Mouse (Mus musculus): Measurements from ENCODE around the gene Vps54. TPM values are rescaled to one million over a fixed set of nuclear protein-coding genes. Genes with fewer than 3 reads are reported as not detected.
"Not testable (repeated sequence)": the region's sequence is repeated elsewhere in the genome, so short reads cannot be mapped to it uniquely, and the experiment has no call there.

The Vps54 gene
- polyA plus RNA-seq, 1 experiment from 2014 or later, result 13.4 TPM

DNA sequence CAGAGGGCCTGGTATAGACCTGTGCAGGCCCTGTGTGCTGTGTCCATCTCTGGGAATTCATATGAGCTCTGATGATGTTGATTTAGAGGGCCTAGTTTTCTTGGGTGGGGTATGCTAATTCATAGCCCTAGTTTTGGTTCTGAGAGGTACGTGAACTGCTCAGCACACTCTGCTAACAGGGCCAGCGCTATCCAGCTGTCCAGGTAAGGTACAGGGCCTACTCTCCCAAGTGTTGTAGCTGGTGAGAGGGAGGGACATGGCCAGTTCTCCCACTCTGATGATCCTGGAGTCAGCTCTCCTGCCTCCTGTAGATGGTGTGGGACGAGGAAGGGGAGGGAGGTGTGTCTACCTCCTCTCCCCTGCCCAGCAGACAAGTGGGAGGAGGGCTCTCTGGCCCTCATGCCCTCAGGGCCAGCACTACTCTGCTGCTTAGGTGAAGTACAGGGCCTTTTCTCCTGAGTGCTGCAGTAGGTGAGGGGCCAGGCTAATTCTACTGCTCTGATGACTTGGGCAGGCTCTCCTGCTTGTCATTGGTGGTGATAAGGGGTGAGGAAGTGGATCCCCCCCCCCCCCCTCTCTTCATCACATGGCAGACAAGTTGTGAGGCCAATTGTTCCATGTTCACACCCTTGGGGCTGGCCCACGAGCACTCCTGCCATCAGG is 8.3 kb downstream of the Vps54 start:
- H3K4me2 ChIP-seq (replicated peaks), result no peak overlapping the region
- WGBS, result 87% methylated on average over 4 of the region's 4 CpGs
- no peak for ATAC-seq (ENCODE audit: insufficient number of reproducible peaks, low FRiP score, low TSS enrichment, low read depth)

DNA sequence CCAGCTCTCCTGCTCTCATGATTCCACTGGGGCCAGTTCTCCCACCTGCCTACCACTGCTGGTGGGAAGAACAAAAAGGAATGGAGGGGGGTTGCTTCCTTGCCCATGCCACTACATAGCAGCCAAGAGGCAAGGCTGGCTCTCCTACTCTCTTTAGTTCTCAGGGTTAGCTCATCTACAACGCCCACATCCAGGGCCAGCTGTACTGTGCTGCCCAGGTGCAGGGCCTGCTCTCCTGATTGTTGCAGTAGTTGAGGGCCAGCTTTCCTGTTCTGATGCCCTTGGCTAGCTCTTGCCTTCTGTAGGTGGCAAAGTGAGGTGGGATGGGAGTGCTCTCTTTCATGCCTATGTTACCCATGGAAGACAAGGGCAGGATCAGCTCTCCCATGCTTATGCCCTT is 8.9 kb downstream of the Vps54 start:
- H3K9ac ChIP-seq, result no peak overlapping the region
- WGBS, result 96% methylated on average over 1 of the region's 1 CpGs

More for the DNA sequence above, 8.3 kb downstream of the Vps54 start:
- no peaks in the 10 kb centered on the region for H3K36me3 ChIP-seq
- no peak overlapping the region for H3K4me3 ChIP-seq (replicated peaks)
- no peak overlapping the region for H3K9ac ChIP-seq
- no peaks in the 10 kb centered on the region for H3K27me3 ChIP-seq
- H3K9me3 ChIP-seq (replicated peaks), result no peaks in the 10 kb centered on the region
- H3K27ac ChIP-seq (replicated peaks), result no peak overlapping the region
- no peaks in the 10 kb centered on the region for H3K4me1 ChIP-seq

DNA sequence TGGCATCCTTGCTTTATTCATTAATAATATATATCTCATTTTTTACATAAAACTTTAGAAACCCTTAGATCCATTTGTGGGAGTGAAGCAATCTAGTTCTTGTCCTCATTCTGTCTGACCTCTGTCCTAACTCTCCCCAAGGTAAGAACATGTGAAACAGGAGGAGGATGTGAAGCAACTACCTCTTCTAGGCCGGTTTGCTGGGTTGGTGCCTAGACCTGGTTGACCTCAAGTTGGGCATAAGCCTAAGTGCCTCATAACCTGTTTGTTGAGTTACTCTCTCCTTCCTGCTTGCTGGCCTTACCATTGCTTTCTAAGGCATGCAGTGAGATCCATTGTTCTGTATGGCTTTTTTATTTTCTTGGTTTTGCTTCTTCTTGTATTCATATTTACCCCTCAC is 11.3 kb downstream of the Vps54 start:
- Histone ChIP-seq H3K36me3 (no peaks in the 10 kb centered on the region), H3K9ac (no peak overlapping the region), H3K27me3 (no peaks in the 10 kb centered on the region), H3K4me1 (no peaks in the 10 kb centered on the region), H3K4me2 (replicated peaks) (no peak overlapping the region), H3K4me3 (replicated peaks) (no peak overlapping the region), H3K27ac (replicated peaks) (no peak overlapping the region), H3K9me3 (replicated peaks) (no peaks in the 10 kb centered on the region)
- no peak for ATAC-seq (ENCODE audit: insufficient number of reproducible peaks, low FRiP score, low TSS enrichment, low read depth)
- 79% methylated on average over 1 of the region's 1 CpGs for WGBS

More for the DNA sequence above, 8.9 kb downstream of the Vps54 start:
- Histone ChIP-seq H3K4me3 (replicated peaks) (no peak overlapping the region), H3K27ac (replicated peaks) (no peak overlapping the region), H3K4me1 (no peaks in the 10 kb centered on the region), H3K36me3 (no peaks in the 10 kb centered on the region), H3K9me3 (replicated peaks) (no peaks in the 10 kb centered on the region), H3K27me3 (no peaks in the 10 kb centered on the region), H3K4me2 (replicated peaks) (no peak overlapping the region)
- no peak for ATAC-seq (ENCODE audit: insufficient number of reproducible peaks, low FRiP score, low TSS enrichment, low read depth)

DNA sequence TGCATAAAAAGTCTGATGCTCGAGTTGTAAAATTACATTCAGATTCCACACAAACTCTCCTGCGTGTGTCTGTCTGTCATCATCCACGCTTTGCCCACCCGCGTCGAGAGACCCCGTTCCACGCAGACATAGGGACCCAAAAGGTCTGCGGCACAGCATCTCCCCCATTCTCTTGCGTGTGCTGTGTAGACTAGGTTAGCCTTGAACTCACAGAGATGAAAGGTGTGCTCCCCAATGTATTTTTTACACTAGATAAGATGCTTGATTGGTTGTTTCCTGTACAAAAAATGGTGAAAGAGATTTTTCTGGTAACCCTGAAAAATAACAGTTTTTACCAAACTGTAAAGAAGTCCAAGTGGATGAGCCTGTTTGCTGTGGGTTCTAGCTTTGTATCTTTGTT is 19.5 kb downstream of the Vps54 start:
- not testable (repeated sequence) for H3K4me1 ChIP-seq; H3K9ac ChIP-seq; ATAC-seq (ENCODE audit: insufficient number of reproducible peaks, low FRiP score, low TSS enrichment, low read depth); H3K27me3 ChIP-seq; H3K4me3 ChIP-seq (replicated peaks); H3K9me3 ChIP-seq (replicated peaks); H3K27ac ChIP-seq (replicated peaks); H3K4me2 ChIP-seq (replicated peaks); H3K36me3 ChIP-seq
- 97% methylated on average over 10 of the region's 10 CpGs for WGBS

DNA sequence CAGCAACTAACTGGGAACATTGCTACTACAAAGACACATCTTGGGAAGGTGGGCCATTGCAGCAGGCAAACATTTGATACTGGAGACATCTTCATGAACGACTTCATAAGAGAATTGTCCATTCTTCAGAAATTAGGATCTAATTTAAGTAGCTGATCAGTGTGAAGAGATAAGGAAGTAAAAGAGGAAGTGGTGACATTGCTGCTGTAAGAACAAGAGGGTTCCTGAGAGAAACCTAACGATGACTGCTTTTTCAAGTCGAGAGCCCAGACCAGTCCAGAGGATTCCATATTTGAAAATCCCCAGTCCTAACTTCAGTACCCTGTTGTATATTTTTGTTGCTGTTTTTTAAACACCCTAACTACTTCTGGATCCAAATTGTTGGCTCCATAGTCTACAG is 26.3 kb downstream of the Vps54 start:
- H3K4me2 ChIP-seq (replicated peaks), result no peak overlapping the region
- H3K9me3 ChIP-seq (replicated peaks), result no peaks in the 10 kb centered on the region
- H3K4me3 ChIP-seq (replicated peaks), result no peak overlapping the region
- no peaks in the 10 kb centered on the region for H3K4me1 ChIP-seq
- ATAC-seq (ENCODE audit: insufficient number of reproducible peaks, low FRiP score, low TSS enrichment, low read depth), result no peak
- no peak overlapping the region for H3K9ac ChIP-seq
- 81% methylated on average over 3 of the region's 3 CpGs for WGBS
- peaks cover 25% of the 10 kb centered on the region for H3K36me3 ChIP-seq
- H3K27me3 ChIP-seq, result no peaks in the 10 kb centered on the region
- no peak overlapping the region for H3K27ac ChIP-seq (replicated peaks)

DNA sequence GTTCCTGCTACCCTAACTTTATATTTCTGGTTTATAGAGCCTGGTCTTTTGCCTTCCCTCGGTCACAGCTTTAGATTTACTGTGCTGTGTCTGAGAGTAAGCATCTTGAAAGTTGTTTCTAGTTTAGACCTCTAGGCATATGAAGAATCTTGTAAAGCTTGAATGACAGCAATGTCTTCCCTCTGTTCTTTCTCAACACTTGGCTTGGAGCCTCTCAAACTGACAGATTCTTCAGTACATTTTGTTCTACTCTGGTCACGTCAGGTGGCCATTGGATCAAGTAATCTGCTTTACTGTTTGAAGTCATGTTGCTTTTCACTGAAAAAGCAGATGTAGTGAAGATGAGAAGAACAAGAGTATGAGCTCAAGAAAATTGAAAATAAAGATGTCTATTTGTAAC is 37.1 kb downstream of the Vps54 start:
- H3K9ac ChIP-seq, result no peak overlapping the region
- H3K36me3 ChIP-seq, result peaks cover 9% of the 10 kb centered on the region; the same call in 1 of the 2 replicates
- no peaks in the 10 kb centered on the region for H3K27me3 ChIP-seq
- H3K4me1 ChIP-seq, result no peaks in the 10 kb centered on the region
- H3K27ac ChIP-seq (replicated peaks), result no peak overlapping the region
- no peak overlapping the region for H3K4me3 ChIP-seq (replicated peaks)
- no peak overlapping the region for H3K4me2 ChIP-seq (replicated peaks)
- no peaks in the 10 kb centered on the region for H3K9me3 ChIP-seq (replicated peaks)
- 77% methylated on average over 2 of the region's 2 CpGs for WGBS
- no peak for ATAC-seq (ENCODE audit: insufficient number of reproducible peaks, low FRiP score, low TSS enrichment, low read depth)

DNA sequence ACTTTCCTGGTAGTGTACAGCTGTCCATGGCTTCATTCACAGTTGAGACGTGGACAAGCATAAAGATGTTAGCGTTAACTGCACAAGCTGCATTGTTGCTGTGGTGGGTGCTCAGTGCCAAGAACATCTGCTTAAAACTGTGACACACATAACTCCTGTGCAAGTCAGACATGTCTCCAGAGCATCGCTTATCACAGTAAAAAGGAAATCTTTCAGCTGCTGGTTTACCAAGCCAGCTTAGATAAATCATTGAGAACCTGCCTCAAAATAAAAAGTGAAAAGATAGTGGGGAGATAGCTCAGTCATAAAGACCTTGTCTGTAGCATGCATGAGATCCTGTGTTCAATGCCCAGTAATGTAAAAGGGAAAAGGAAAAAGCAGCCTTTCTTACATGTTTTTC is 47.3 kb downstream of the Vps54 start:
- no peak overlapping the region for H3K4me3 ChIP-seq (replicated peaks)
- H3K36me3 ChIP-seq, result no peaks in the 10 kb centered on the region
- no peak overlapping the region for H3K9ac ChIP-seq
- H3K9me3 ChIP-seq (replicated peaks), result no peaks in the 10 kb centered on the region
- WGBS, result 74% methylated on average over 3 of the region's 3 CpGs
- no peaks in the 10 kb centered on the region for H3K27me3 ChIP-seq
- no peak overlapping the region for H3K27ac ChIP-seq (replicated peaks)
- no peaks in the 10 kb centered on the region for H3K4me1 ChIP-seq
- H3K4me2 ChIP-seq (replicated peaks), result no peak overlapping the region
- ATAC-seq (ENCODE audit: insufficient number of reproducible peaks, low FRiP score, low TSS enrichment, low read depth), result no peak

DNA sequence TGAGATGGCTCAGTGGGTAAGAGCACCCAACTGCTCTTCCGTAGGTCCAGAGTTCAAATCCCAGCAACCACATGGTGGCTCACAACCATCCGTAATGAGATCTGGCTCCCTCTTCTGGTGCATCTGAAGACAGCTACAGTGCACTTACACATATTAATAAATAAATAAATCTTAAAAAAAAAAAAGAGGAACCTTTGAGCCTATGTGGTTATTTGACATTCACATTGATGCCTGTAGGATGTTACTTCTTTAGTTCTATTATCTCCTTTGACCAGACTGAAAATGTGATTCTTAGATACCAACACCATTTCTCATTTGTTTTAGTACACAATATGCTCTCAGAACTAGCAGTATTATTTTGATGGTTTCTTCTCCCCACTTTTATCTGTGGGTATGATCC is 49.1 kb downstream of the Vps54 start:
- H3K9ac ChIP-seq; H3K4me1 ChIP-seq; H3K27ac ChIP-seq (replicated peaks); H3K27me3 ChIP-seq; H3K36me3 ChIP-seq; H3K9me3 ChIP-seq (replicated peaks); H3K4me3 ChIP-seq (replicated peaks); H3K4me2 ChIP-seq (replicated peaks); ATAC-seq (ENCODE audit: insufficient number of reproducible peaks, low FRiP score, low TSS enrichment, low read depth): not testable (repeated sequence)
- WGBS, result 95% methylated on average over 2 of the region's 2 CpGs

DNA sequence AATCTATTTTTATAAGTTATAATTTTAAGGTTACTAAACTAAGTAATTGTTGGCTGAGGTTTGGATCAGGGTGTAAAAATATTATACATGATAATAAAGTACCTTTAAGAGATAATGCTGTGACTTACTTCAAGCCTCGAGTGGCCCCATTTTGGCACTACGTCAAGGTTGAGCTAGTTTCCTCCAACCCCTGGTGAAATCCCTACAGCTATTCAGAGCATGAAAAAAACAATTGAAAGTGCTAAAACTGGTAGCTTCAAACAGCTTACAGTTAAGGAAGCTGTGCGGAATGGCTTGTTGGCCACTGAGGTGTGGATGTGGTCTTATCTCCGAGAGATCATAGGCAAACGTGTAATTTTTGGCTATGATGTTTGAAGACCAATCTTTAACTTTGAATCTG is 56.4 kb downstream of the Vps54 start:
- Histone ChIP-seq H3K27me3 (no peaks in the 10 kb centered on the region), H3K4me2 (replicated peaks) (no peak overlapping the region), H3K9me3 (replicated peaks) (no peaks in the 10 kb centered on the region), H3K4me1 (no peaks in the 10 kb centered on the region), H3K4me3 (replicated peaks) (no peak overlapping the region), H3K36me3 (peaks cover 17% of the 10 kb centered on the region), H3K27ac (replicated peaks) (no peak overlapping the region), H3K9ac (no peak overlapping the region)
- WGBS, result 87% methylated on average over 5 of the region's 5 CpGs
- no peak for ATAC-seq (ENCODE audit: insufficient number of reproducible peaks, low FRiP score, low TSS enrichment, low read depth)

DNA sequence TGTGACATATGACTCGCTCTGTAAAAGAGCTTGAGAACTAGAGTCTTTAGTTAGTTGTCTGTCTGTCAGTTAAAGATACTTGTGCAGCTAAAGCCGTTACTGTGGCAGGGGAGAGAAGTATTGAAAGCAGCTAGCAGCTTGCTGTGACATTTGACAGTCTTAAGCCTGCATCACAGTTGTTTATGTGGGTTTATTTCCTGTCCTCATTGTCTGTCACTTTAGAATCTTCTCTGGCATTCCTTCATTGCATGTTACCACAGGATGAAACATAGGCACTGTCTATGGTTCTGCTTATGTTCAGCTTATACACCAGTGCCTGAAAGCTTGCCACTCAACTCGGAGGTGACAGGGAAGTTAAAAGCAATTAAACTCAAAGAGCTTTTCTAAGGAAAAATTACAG is 64.5 kb downstream of the Vps54 start:
- H3K4me3 ChIP-seq (replicated peaks), result no peak overlapping the region
- H3K9ac ChIP-seq, result no peak overlapping the region
- WGBS, result 66% methylated on average over 3 of the region's 3 CpGs
- no peak overlapping the region for H3K4me2 ChIP-seq (replicated peaks)
- no peaks in the 10 kb centered on the region for H3K4me1 ChIP-seq
- no peak overlapping the region for H3K27ac ChIP-seq (replicated peaks)
- peaks cover 25% of the 10 kb centered on the region for H3K36me3 ChIP-seq
- H3K9me3 ChIP-seq (replicated peaks), result no peaks in the 10 kb centered on the region
- no peaks in the 10 kb centered on the region for H3K27me3 ChIP-seq
- no peak for ATAC-seq (ENCODE audit: insufficient number of reproducible peaks, low FRiP score, low TSS enrichment, low read depth)

DNA sequence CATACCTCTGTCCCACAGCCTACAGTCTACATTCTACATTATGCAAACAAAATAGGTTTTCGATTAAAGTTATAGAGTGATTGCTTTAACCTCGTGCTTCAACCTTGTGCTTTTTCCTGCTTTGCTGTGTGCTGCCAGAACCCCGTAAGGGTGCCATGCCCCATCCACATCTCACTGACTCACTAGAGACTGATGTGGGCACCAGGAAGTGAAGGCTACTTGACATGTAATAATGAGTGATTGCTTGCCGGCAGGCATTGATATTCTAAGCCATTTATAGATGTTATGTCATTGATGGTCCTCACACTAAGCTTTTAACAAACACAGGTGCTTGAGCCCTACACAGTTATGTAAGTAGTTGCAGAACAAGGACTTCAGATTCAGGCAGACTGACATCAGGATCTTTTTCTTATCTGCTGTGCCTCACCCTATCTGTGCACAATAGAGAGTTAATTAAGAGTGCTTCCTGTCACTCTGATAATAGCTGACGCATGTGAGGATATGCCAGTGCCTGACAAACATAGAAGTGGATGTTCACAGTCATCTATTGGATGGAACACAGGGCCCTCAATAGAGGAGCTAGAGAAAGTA is 68.1 kb downstream of the Vps54 start:
- H3K9me3 ChIP-seq (replicated peaks), result no peaks in the 10 kb centered on the region
- H3K27me3 ChIP-seq, result no peaks in the 10 kb centered on the region
- H3K4me3 ChIP-seq (replicated peaks), result no peak overlapping the region
- 86% methylated on average over 5 of the region's 5 CpGs for WGBS
- H3K27ac ChIP-seq (replicated peaks), result no peak overlapping the region
- peaks cover 20% of the 10 kb centered on the region for H3K36me3 ChIP-seq
- no peak for ATAC-seq (ENCODE audit: insufficient number of reproducible peaks, low FRiP score, low TSS enrichment, low read depth)
- no peak overlapping the region for H3K9ac ChIP-seq
- H3K4me1 ChIP-seq, result no peaks in the 10 kb centered on the region
- H3K4me2 ChIP-seq (replicated peaks), result no peak overlapping the region

DNA sequence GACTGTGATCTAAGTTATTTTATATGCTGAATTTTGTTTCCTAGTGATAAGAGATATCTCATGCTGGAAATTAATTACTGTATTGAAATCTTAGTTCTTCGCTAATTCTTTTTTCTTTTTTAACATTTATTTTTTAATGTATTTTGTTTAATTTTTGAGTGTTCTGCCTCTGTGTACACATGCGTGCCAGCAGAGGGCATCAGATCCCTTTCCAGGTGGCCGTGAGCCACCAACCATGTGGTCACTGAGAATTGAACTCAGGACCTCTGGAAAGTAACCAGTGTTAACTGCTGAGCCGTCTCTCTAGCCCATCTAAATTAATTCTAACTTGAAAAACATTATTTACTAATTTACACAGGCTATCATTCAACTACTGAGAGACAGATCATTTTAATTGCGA is 69.0 kb downstream of the Vps54 start:
- Histone ChIP-seq H3K27ac (replicated peaks) (no peak overlapping the region), H3K9ac (no peak overlapping the region), H3K4me1 (no peaks in the 10 kb centered on the region), H3K9me3 (replicated peaks) (no peaks in the 10 kb centered on the region), H3K36me3 (peaks cover 24% of the 10 kb centered on the region), H3K4me2 (replicated peaks) (no peak overlapping the region), H3K27me3 (no peaks in the 10 kb centered on the region), H3K4me3 (replicated peaks) (no peak overlapping the region)
- WGBS, result 82% methylated on average over 5 of the region's 5 CpGs
- ATAC-seq (ENCODE audit: insufficient number of reproducible peaks, low FRiP score, low TSS enrichment, low read depth), result no peak

Measured in embryonic facial prominence, embryonic 15.5 days (tissue).